Mouse (Mus musculus) heart, postnatal 14 days (tissue): ENCODE measurements around the gene Capn9. TPM values are rescaled to one million over a fixed set of nuclear protein-coding genes. Genes with fewer than 3 reads are reported as not detected.

Experiments used
- DNase-seq, 2 experiments: peaks; one replicate each; pipeline ENCODE4 v3.0.0; 2021 to 2022
- intact Hi-C: fragments of 180-260 bp; cut with DNase I; formaldehyde crosslinking; loops from one replicate; pipeline ENCODE4 v1.15.1; 2025
- total RNA-seq, 2 experiments: library from RNA; stranded (reverse); gene quantifications; 2 replicates each; pipeline ENCODE4 v1.2.3; 2021

Capn9 gene
- total RNA-seq, 2 experiments from 2014 or later = 0.10 TPM; not detected in 1

DNA sequence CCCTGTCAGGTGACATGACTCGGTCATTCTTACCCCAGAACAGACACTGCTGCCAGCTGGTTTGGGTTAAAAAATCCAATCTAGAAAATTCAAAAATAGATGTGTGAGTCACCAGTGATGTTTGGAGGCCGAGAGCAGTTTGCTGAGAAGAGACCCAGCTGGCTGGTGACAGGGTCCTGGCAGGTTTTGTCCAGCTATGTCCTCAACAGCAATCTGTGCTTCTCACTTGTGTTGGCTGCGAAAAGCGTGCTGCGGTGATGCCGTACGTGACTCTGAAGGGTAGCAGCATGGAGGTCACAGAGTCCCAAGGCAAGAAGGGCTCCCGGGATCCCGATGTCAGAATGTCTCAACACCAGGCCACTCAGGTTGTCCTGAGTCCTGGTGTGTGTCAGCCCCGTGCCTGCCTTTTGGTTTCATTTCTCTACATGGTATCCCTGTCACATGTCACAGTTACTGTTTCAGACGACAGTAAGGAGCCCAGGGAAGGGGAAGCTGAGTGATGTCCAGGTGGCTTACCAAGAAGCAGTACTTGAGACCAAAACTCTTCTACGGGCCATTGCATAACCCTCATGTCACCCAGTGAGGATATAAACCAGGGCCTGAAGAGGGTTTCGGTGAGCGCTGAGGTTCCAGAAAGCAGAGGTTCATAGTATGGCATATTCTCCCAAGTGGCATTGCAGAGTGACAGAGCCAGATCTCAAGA, 57.2 kb downstream of the Capn9 start:
- DNase-seq = peak; percentile 86 to 90
- intact Hi-C loops = loop anchor here (2.0 kb wide), 1 partner anchor 30 kb away; the partner anchor contains the start of gene 2310022B05Rik

DNA sequence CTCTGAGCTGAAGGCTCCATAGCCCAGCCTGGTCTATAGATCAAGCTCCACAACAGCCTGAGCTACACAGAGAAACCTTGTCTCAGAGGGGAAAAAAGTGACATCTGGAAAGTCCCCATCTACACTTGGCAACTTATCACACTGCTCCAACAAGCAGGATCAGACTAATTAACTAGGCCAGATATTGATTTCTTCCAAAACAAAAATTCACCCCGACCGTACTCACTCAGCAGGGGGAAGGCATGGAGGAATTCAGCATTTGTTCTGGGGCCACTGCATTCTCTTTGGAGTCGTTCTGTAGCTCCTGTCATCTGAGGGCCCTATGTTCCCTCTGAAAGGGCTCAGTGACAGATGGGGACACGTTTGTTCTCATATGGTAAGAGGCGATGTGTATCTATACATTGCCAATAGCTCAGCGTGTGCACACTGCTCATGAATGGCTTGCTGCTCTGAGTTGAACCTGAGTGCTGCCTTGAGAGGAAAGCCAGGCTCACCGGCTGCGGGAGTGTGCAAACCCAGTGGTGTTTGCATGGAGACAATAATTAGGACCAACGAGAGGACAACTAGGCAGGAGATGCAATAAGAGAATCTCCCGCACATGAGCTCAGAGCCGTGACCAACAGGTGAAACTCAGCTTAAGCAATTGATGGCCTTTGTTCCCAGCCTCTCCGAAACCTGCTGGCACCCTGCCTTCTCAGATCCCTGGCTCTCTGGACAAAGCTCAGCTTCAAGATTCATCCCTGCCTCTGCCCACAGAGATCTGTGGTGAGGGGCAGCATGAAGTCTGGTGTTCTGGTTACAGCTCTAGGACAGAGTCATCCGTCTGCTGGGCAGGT, 58.7 kb downstream of the Capn9 start:
- no peak for DNase-seq
- intact Hi-C loops = no loop called here

DNA sequence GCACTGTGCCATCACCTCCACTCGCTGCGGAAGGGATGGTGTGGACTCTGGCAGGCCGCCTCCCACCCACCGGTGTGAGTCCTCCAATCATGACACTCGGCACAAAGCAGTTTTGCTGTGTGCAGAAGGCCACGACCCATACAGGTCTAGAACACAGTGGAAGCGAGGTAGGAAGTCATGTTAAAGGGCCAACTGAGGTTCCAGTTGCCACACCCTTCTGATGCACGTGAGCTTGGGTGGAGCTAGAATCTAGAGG, 59.3 kb downstream of the Capn9 start:
- intact Hi-C loops = no loop called here
- DNase-seq = no peak

DNA sequence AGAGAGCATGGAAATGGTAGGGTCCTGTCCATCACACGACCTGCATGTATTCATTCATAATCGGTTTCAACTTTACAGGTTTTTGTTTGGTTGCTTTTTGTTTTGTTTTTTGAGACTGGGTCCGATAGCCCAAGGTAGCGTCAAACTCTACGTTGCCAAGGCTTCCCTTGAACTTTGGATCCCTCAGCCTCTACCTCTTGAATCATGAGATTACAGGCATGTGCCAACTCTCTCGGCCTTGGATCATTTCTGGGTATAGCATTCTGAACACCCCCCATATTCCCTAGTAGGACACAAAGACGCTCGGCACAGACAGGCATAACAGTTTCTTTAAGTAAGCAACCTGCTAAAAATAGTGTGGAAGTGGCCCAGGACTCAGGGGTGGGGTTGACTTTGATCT, 65.7 kb downstream of the Capn9 start:
- DNase-seq = no peak
- intact Hi-C loops = no loop called here

DNA sequence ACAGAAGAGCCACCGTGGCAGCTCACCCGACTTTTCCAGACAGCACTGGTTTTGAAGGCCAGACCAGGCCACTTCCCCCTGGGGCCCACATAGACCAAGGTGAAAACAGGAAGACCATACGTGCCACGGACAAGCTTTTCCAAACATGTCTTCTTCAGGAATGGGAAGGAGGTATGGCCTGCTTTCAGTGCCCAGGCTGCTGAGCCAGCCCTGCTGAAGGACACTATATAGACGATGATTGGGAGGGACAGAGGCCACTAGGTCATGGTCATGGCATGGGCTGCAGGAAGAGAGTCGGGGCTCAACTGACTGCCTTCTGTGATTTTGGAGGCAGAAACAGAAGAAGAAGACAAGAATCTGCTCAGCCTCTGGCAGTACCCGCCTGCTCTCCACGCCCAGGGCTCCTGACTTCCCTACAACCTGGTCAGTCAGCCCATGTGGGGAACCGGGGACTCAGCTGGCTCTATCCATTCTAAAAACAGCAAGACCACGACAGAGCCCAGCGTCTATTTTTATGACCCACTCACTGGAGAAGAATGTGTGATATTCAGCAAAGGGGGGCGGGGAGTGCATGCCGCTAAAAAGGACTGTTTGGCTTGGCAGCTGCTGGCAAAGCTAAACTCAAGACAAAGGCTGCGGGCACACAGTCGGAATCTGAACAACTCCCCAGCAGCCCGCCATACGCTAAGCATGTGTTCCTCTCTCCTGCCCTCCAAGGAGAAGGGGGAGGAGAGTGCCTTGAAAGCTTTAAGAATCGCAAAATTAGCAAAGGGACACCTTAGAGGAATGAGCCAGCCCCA, 67.8 kb downstream of the Capn9 start:
- peak; percentile 48 to 70 for DNase-seq
- intact Hi-C loops = no loop called here

DNA sequence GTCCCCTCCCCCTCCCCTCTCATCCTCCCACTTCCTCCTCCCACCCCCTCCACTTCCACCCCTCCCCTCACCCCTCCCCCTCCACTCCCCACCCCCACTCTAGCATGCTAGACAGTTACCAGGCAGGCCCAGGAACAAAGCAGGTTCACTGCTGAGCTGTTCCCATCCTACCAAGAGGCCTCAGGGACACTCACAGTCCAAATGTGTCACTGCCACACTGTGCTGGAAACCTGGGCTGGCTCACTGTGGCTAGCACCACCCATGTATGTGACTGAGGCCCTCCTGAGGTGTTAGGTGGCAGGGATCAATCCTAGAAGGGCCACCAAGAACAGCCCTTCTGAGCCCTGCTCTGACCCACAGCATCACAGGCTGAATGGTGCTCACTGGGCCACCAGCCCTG, 72.4 kb downstream of the Capn9 start:
- no peak for DNase-seq
- intact Hi-C loops = no loop called here

DNA sequence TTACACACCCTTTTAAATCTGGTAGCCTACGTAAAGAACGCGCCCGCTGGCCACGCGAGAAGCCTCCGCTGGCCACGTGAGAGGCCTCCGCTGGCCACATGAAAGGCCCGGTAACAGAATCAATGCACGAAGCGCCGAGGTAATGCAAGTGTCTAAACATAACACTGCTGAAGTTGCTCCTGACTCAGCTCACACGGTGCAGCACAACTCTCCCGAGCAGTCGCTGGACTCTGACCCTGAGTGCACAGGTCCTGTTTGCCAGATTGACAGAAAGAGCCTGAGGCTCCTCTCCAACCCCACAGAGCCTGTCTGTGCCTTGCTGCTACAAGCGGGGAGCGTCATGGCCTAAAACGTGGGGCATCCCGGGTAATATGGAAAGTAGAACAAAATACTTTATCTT, 75.9 kb downstream of the Capn9 start:
- no peak for DNase-seq
- intact Hi-C loops = no loop called here

DNA sequence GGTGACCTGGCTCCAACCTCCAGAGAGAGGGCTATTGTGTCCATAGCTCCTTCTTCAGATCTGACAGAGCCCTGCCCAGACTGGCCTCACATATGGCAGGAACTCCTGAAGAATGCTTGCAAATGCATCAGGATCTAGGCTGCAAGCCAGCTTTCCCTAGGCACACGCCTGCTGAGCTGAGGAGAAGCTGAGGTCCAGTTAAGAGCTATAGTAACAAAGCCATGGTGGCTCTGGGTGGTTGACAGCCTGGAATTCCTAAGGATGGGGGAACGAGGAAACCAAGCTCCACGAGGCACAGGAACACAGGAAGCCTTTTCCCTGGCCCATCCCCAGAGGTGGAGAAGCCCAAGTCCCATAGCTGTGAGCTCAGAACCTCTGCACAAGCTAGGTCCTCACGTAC, 76.6 kb downstream of the Capn9 start:
- peak in 1 of 2 experiments; percentile 35 for DNase-seq
- intact Hi-C loops = no loop called here

DNA sequence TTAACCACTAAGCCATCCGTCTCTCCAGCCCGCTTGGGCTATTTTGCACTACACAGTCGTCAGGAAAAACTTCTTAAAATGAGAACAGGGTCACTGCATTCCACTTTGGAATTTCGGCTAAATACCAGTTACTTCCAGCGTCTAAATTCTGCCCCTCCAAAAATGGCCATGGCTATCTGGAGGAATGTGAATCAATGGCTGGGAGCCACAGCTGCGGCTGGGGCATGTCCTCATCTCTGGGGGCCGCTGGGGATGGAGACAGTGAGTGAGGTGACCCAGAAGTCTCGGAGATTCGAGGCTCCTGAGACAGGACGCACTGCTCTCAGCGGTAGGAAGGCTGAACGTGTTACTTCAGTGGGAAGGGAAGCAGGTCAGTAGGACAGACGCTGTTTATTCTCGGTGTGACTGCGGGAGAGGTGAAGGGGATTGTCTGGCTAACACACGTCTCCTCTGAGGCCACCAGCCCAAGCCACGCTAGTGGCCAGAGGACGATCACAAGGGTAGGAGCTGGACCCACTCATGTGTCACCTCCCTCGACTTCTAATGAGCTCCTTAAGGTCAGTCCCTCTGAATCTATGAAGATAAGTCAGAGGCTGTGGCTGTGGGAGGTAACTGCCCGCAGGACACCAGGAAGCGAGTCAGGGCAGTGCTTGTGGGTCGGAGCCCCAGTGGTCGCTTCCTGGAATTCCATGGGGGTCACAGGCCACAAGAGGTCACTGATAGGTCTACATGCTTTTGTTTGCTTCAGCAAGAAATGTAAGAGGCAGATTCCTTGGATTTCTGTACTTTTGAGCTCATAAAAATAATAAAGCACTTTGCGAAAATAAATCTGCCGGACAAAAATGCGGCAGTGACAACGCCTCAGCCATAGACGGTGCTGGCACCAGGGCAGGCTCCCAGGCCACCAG, 77.9 kb downstream of the Capn9 start:
- peak in 1 of 2 experiments; percentile 45 for DNase-seq
- intact Hi-C loops = no loop called here

DNA sequence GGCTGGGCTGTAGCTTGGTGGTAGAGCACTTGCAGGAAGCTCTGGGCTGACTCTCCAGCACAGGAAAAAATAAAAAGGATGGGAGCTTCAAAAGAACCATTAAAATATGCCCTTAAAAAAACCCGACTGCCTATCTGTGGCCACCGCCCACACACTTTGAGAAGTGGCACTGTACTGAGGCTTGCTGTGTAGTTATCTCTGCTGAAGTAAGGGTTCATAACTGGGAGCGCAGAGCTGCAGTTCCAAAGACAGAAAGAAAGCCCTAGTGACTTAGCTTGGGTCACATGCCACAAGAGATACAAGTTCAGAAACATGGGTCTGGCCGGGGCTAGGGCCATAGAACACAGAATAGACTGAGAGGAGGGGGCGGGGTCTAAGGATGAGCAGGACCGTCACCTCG, 82.0 kb downstream of the Capn9 start:
- intact Hi-C loops = no loop called here
- no peak for DNase-seq

DNA sequence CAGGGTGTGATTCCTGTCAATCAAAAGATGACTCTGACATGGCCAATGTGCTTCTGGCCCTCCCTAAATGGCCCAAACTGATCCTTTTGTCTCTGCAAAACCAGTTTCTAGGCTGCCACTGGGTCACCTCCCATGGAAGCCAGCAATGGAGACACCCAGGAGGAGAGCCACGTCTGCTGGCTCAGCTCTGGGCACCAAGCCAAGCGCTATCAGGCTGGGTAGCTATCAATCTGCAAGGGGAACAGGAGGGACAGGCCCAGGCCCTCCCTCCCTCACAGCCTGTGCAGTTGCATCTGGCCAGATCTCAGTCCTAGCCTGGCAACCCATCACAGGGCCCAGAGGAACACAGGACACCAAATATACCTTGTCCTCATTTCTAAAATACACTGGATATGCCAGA, 82.5 kb downstream of the Capn9 start:
- intact Hi-C loops = no loop called here
- DNase-seq = peak; percentile 78 to 79

DNA sequence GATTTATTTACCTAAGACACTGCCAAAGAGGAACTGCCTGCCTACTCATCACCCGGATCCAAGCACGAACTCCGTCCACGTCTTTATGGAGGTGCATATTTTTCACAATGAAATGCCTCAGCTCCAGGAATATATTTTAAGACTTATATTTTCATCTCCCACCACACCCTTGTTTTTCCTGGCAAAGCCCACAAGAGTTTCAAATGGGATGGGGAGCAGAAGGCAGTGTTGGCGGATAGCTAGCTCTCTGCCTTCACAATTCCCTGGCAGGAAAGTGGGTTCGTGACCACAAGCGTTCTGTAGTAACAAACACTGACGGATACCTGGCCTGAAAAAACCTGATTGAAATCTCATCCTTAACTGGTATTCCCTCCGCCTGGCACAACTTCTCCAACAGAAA, 85.9 kb downstream of the Capn9 start:
- intact Hi-C loops = loop anchor here (2.0 kb wide), 1 partner anchor 29 kb away; no protein-coding TSS in a partner anchor
- peak in 1 of 2 experiments; percentile 33 for DNase-seq

DNA sequence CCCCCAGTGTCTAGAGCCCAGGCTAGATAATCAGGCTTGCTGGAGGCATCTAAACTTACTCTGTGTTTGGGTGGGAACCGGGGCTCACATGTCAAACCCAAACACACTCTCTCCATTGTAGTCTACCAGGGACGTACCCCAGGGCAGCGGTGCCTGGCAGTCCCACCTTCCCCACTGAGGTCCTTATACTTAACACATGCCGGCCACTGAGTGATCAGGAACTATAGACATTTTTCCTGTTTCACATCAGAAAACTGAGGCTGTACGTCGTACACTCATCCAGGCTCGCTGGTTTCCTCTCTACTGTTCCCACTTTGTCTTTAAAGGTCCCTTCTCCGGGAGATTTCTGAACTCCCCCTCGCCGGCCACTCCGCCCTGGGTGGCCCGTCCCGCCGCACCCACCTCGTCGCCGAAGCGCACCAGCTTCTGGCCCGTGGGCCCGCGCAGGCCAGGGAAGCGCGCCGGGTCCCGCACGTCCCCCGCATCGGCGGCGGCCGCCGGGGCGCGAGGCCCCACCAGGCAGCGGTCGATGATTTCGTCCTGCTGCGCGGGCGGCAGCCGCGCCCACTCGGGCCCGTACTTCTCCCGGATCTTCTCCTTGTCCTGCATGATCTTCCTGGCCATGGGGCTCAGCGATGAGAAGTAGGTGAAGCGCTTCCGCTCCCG, 86.7 kb downstream of the Capn9 start:
- peak in 1 of 2 experiments; percentile 38 for DNase-seq
- intact Hi-C loops = loop anchor here (2.0 kb wide), 1 partner anchor 30 kb away; no protein-coding TSS in a partner anchor

DNA sequence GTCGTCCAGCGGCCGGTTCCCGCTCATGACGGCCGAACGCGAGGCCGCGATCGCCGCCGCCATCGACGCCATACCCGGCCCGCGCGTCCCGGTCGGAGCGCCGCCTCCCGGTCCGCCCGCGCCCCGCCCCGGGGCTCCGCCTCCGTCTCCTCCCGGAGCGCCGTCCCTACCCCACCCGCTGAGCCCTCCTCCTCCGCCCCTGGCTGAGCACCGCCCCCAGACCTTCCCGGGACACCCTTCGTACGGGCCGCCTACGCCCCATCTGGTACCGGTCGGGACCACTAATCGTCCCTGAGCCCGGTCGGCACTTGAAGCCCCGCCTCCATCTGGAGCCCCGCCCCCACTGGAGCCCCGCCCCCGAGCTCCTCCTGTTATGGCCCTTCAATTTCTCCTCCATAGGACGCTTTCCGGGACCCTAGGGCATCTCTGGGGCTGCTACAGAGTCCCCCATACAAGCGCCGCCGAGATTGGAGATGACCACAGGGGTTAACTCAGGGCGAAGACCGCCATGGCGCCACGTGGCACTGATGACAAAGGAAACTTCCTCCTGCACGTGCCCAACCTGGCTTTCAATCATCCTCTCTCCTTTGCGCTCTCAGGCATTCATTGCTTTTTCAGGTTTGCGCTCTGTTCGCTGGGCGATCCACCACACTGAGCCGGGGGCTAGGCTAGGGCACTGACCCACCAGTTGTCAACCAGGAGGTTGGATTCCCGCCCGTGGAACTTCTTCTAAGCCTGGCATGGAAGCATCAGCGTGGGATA, 87.4 kb downstream of the Capn9 start, which contains the start of gene 2310022B05Rik:
Gene 2310022B05Rik (minus strand): TSS at position 258 of the 762 bp plus-strand sequence.
- intact Hi-C loops = loop anchor here (2.0 kb wide), 1 partner anchor 30 kb away; no protein-coding TSS in a partner anchor
- peak; percentile 91 to 93 for DNase-seq

DNA sequence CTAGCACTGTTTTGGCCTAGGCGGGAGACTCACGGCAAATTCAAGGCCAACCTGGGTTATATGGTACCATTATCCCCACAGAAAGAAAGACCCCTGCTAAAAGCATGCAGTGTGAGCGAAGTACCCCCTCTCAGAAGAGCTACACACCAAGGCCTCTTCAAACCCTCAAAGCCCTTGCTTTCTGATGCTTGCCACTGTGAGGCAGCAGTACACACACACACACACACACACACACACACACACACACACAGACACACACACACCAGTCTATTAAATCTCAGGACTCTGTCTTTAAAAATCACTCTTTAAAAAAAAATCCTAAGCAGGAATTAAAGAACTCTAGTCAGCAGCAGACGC, 87.9 kb downstream of the Capn9 start:
- DNase-seq = no peak
- intact Hi-C loops = loop anchor here (2.0 kb wide), 1 partner anchor 31 kb away; no protein-coding TSS in a partner anchor

DNA sequence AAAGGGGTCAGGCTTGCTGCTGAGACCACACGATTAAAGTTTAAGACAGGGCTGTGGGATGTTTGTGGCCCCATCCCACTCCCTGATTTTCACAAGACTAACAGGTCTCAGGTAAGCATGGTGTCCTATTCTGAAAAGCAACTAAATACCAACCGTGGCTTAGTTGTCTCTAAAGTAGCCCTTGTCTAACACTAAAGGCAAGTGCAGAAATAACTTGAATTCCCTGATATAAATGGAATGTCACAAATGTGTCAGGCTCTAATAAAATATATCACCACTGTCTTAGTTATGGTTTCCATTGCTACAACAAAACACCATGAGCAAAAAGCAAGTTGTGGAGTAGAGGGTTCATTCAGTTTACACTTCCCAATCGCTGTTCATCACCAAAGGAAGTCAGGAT, 88.5 kb downstream of the Capn9 start:
- intact Hi-C loops = no loop called here

More for the DNA sequence above, 88.5 kb downstream of the Capn9 start:
- no peak for DNase-seq
